ENCODE assay signal across 17 mouse cellular contexts in genomic region chr1:187077043-187077334, GRCm38 (mm10).
DNase-seq lines count a peak whose midpoint lies in the region; ATAC-seq lines count a peak whose summit lies in the region.
"Had no signal": no experiment of that assay in that cellular context is flagged by ENCODE, and none has a peak within 500 bp of the region (broad histone marks: within the 10 kb centered on the region; RNA-seq: fewer than 3 reads in every experiment).

No protein-coding gene starts in this region.

- no peaks in the 10 kb centered on the region for H3K36me3 ChIP-seq in forebrain, embryonic 10.5 days (replicated peaks)
- no peaks in the 10 kb centered on the region for H3K36me3 ChIP-seq in forebrain, embryonic 16.5 days (ENCODE audit: control insufficient read depth, insufficient read depth)
- H3K36me3 ChIP-seq in neural tube, embryonic 12.5 days: no peaks in the 10 kb centered on the region
- no peaks in the 10 kb centered on the region for H3K36me3 ChIP-seq in forebrain, embryonic 15.5 days
- H3K36me3 ChIP-seq: limb, embryonic 13.5 days had no signal

- peaks cover 5% of the 10 kb centered on the region for H3K9me3 ChIP-seq in forebrain, embryonic 10.5 days
- H3K9me3 ChIP-seq in forebrain, embryonic 16.5 days (ENCODE audit: control insufficient read depth, low read length): no peaks in the 10 kb centered on the region
- H3K9me3 ChIP-seq in neural tube, embryonic 12.5 days: 0 out of 2 replicates have a peak, but pooled peaks cover 3% of the 10 kb centered on the region
- H3K9me3 ChIP-seq in forebrain, embryonic 15.5 days: no peaks in the 10 kb centered on the region
- H3K9me3 ChIP-seq: limb, embryonic 13.5 days had no signal

- no peak overlapping the region for H3K9ac ChIP-seq in forebrain, embryonic 16.5 days (replicated peaks; ENCODE audit: low read depth, low read length)
- H3K9ac ChIP-seq in neural tube, embryonic 12.5 days: no peak overlapping the region
- no peak overlapping the region for H3K9ac ChIP-seq in forebrain, embryonic 15.5 days (replicated peaks)
- H3K9ac ChIP-seq: limb, embryonic 13.5 days had no signal

- no peak for DNase-seq in forebrain, embryonic 10.5 days (ENCODE audit: extremely low spot score, low spot score)
- DNase-seq in neural tube, embryonic 10.5 days (ENCODE audit: extremely low spot score, low spot score): no peak
- DNase-seq in spleen, adult 12 weeks (ENCODE audit: low spot score): no peak
- DNase-seq in layer of hippocampus, adult 9-10 months (ENCODE audit: low spot score): no peak
- DNase-seq in urinary bladder, adult 2 months (ENCODE audit: low spot score): no peak
- DNase-seq: adrenal gland, adult 2 months; B cell, adult 2 months; heart, postnatal 14 days; kidney, postnatal 14 days; thymus, postnatal 25 days had no signal

- peaks cover 25% of the 10 kb centered on the region for H3K4me1 ChIP-seq in forebrain, embryonic 10.5 days
- peaks cover 9% of the 10 kb centered on the region; the same call in 1 of the 2 replicates for H3K4me1 ChIP-seq in forebrain, embryonic 16.5 days (replicated peaks; ENCODE audit: control insufficient read depth, insufficient read depth, low read length)
- 0 out of 2 replicates have a peak, but pooled peaks cover 6% of the 10 kb centered on the region for H3K4me1 ChIP-seq in neural tube, embryonic 12.5 days
- H3K4me1 ChIP-seq in forebrain, embryonic 15.5 days: peaks cover 12% of the 10 kb centered on the region

- H3K4me2 ChIP-seq in forebrain, embryonic 16.5 days (ENCODE audit: low read length): no peak overlapping the region
- H3K4me2 ChIP-seq in neural tube, embryonic 12.5 days (replicated peaks): no peak overlapping the region
- H3K4me2 ChIP-seq in forebrain, embryonic 15.5 days (replicated peaks): no peak overlapping the region
- H3K4me2 ChIP-seq: limb, embryonic 13.5 days had no signal

- no peaks in the 10 kb centered on the region for H3K27me3 ChIP-seq in forebrain, embryonic 10.5 days (ENCODE audit: poor library complexity, severe bottlenecking)
- H3K27me3 ChIP-seq in forebrain, embryonic 16.5 days (replicated peaks; ENCODE audit: control insufficient read depth, insufficient read depth, low read length): no peaks in the 10 kb centered on the region
- 0 out of 2 replicates have a peak, but pooled peaks cover 3% of the 10 kb centered on the region for H3K27me3 ChIP-seq in neural tube, embryonic 12.5 days (replicated peaks)
- H3K27me3 ChIP-seq in forebrain, embryonic 15.5 days: no peaks in the 10 kb centered on the region
- H3K27me3 ChIP-seq: limb, embryonic 13.5 days had no signal

- H3K4me3 ChIP-seq in forebrain, embryonic 10.5 days: no peak overlapping the region
- H3K4me3 ChIP-seq in forebrain, embryonic 16.5 days (replicated peaks; ENCODE audit: low read length): no peak overlapping the region
- H3K4me3 ChIP-seq in neural tube, embryonic 12.5 days: no peak overlapping the region
- H3K4me3 ChIP-seq in forebrain, embryonic 15.5 days: no peak overlapping the region
- H3K4me3 ChIP-seq: erythroblast, embryonic 14.5 days; limb, embryonic 13.5 days had no signal

- peak overlapping the region; percentile 62 for H3K27ac ChIP-seq in forebrain, embryonic 10.5 days
- no peak overlapping the region for H3K27ac ChIP-seq in forebrain, embryonic 16.5 days (ENCODE audit: low read length)
- no peak overlapping the region for H3K27ac ChIP-seq in neural tube, embryonic 12.5 days
- 0 out of 2 replicates have a peak overlapping the region, but pooled peaks have one; percentile 4 for H3K27ac ChIP-seq in forebrain, embryonic 15.5 days (replicated peaks)
- H3K27ac ChIP-seq: limb, embryonic 13.5 days; macrophage had no signal

- ATAC-seq in forebrain, embryonic 16.5 days: no peak
- 0 out of 2 replicates have a peak, but pooled peaks have one; percentile 58 for ATAC-seq in neural tube, embryonic 12.5 days (ENCODE audit: low FRiP score, low read depth)
- ATAC-seq in forebrain, embryonic 15.5 days (replicated peaks): no peak
- ATAC-seq: intestine, postnatal 0 days had no signal

- WGBS in forebrain, embryonic 10.5 days: 52% methylated on average over 3 of the region's 3 CpGs
- 18% methylated on average over 3 of the region's 3 CpGs for WGBS in forebrain, embryonic 16.5 days
- 36% methylated on average over 3 of the region's 3 CpGs for WGBS in neural tube, embryonic 12.5 days
- 15% methylated on average over 3 of the region's 3 CpGs for WGBS in forebrain, embryonic 15.5 days

Comparison
In these comparisons a context has a peak if more than half of its experiments do, and no peak if none do; other contexts are left out.
1. H3K27ac ChIP-seq: peak in forebrain, embryonic 10.5 days (single experiment) and forebrain, embryonic 15.5 days (single experiment); none in forebrain, embryonic 16.5 days (single experiment) and neural tube, embryonic 12.5 days (single experiment).